Mouse (Mus musculus) testis, adult 2 months (tissue): ENCODE measurements around the gene Hmgn2. TPM values are rescaled to one million over a fixed set of nuclear protein-coding genes. Genes with fewer than 3 reads are reported as not detected.
"Not testable (repeated sequence)": the region's sequence is repeated elsewhere in the genome, so short reads cannot be mapped to it uniquely, and the experiment has no call there.

ENCODE experiments used
- H3K27ac ChIP-seq: fragments of 200-500 bp; 2 replicates; pipeline ENCODE4 v1.5.1; 2012; ENCODE audit warnings: low read depth, low read length; ENCODE audit not compliant: control insufficient read depth, insufficient read depth
- H3K27me3 ChIP-seq: fragments of 200-500 bp; 2 replicates; pipeline ENCODE4 v1.6.1; 2012; ENCODE audit warnings: mild to moderate bottlenecking, low read length, moderate library complexity; ENCODE audit not compliant: control insufficient read depth, insufficient read depth
- H3K36me3 ChIP-seq: fragments of 200-500 bp; 2 replicates; pipeline ENCODE4 v1.6.1; 2012; ENCODE audit warnings: mild to moderate bottlenecking, low read length; ENCODE audit not compliant: control insufficient read depth, insufficient read depth
- H3K4me1 ChIP-seq: fragments of 200-500 bp; 2 replicates; pipeline ENCODE4 v1.6.1; 2012; ENCODE audit warnings: low read length; ENCODE audit not compliant: control insufficient read depth, insufficient read depth
- H3K4me3 ChIP-seq: fragments of 200-500 bp; 2 replicates; pipeline ENCODE4 v1.5.1; 2012; ENCODE audit warnings: low read depth, mild to moderate bottlenecking, low read length, moderate library complexity, mixed read lengths; ENCODE audit not compliant: control insufficient read depth
- CTCF ChIP-seq: fragments of 200-500 bp; IDR thresholded peaks from 2 replicates; pipeline ENCODE4 v1.5.1; 2012; ENCODE audit warnings: low read depth, mild to moderate bottlenecking, inconsistent platforms, low read length, moderate library complexity; ENCODE audit not compliant: control insufficient read depth, insufficient read depth, insufficient replicate concordance
- POLR2A ChIP-seq: fragments of 200-500 bp; IDR thresholded peaks from 2 replicates; pipeline ENCODE4 v1.6.1; 2012; ENCODE audit warnings: low read depth, mild to moderate bottlenecking, inconsistent platforms, low read length, moderate library complexity; ENCODE audit not compliant: control insufficient read depth
- polyA plus RNA-seq: library from polyadenylated mRNA; depleted of rRNA; stranded (reverse); fragments of >200 nt; gene quantifications from 2 replicates; pipeline ENCODE4 v1.2.3, GENCODE M21; 2012

Gene Hmgn2
- polyA plus RNA-seq, 1 experiment: 34.0 TPM

- H3K27me3 ChIP-seq: no peaks in the 10 kb centered on the region
- H3K27ac ChIP-seq: no peak overlapping the region
- H3K4me3 ChIP-seq: no peak overlapping the region
- peaks cover 5% of the 10 kb centered on the region for H3K36me3 ChIP-seq
- TF ChIP-seq CTCF (no peak), POLR2A (no peak)
- no peaks in the 10 kb centered on the region; the same call in 1 of the 2 replicates for H3K4me1 ChIP-seq
Measured at GRCm38 (mm10) chr4:133991087-133991660, 22.7 kb upstream of the Hmgn2 start.

GRCm38 (mm10) chr4:133990035-133990434 lies 21.6 kb upstream of the Hmgn2 start:
- Histone ChIP-seq H3K4me3 (no peak overlapping the region), H3K4me1 (no peaks in the 10 kb centered on the region; the same call in 1 of the 2 replicates), H3K36me3 (peaks cover 6% of the 10 kb centered on the region), H3K27me3 (no peaks in the 10 kb centered on the region), H3K27ac (no peak overlapping the region)
- TF ChIP-seq CTCF (no peak), POLR2A (no peak)

GRCm38 (mm10) chr4:133988289-133988688 lies 19.8 kb upstream of the Hmgn2 start:
- not testable (repeated sequence) for H3K36me3 ChIP-seq

GRCm38 (mm10) chr4:133982936-133983335 lies 14.5 kb upstream of the Hmgn2 start:
- no peak overlapping the region for H3K27ac ChIP-seq
- TF ChIP-seq CTCF (no peak), POLR2A (no peak)
- no peaks in the 10 kb centered on the region for H3K27me3 ChIP-seq
- H3K36me3 ChIP-seq: peaks cover 2% of the 10 kb centered on the region; the same call in 1 of the 2 replicates
- no peaks in the 10 kb centered on the region for H3K4me1 ChIP-seq
- H3K4me3 ChIP-seq: no peak overlapping the region

More at GRCm38 (mm10) chr4:133988289-133988688, 19.8 kb upstream of the Hmgn2 start:
- not testable (repeated sequence) for H3K27ac ChIP-seq, H3K4me1 ChIP-seq, H3K27me3 ChIP-seq, H3K4me3 ChIP-seq

GRCm38 (mm10) chr4:133980496-133980895 lies 12.0 kb upstream of the Hmgn2 start:
- H3K4me3 ChIP-seq: no peak overlapping the region
- H3K4me1 ChIP-seq: no peaks in the 10 kb centered on the region
- no peaks in the 10 kb centered on the region for H3K36me3 ChIP-seq
- H3K27me3 ChIP-seq: no peaks in the 10 kb centered on the region
- H3K27ac ChIP-seq: no peak overlapping the region
- TF ChIP-seq CTCF (no peak), POLR2A (no peak)

GRCm38 (mm10) chr4:133978021-133978711 lies 9.7 kb upstream of the Hmgn2 start:
- no peak for TF ChIP-seq POLR2A
- TF ChIP-seq CTCF: no peak
- no peaks in the 10 kb centered on the region for H3K4me1 ChIP-seq
- no peak overlapping the region for H3K27ac ChIP-seq
- no peaks in the 10 kb centered on the region for H3K27me3 ChIP-seq
- H3K4me3 ChIP-seq: no peak overlapping the region
- no peaks in the 10 kb centered on the region for H3K36me3 ChIP-seq

GRCm38 (mm10) chr4:133971741-133972140 lies 3.3 kb upstream of the Hmgn2 start:
- Histone ChIP-seq H3K4me1 (peaks cover 11% of the 10 kb centered on the region), H3K27ac (no peak overlapping the region), H3K36me3 (no peaks in the 10 kb centered on the region), H3K27me3 (no peaks in the 10 kb centered on the region), H3K4me3 (no peak overlapping the region)
- TF ChIP-seq POLR2A (no peak), CTCF (no peak)
